Mouse (Mus musculus) embryo, embryonic 9.5 days (tissue): Measurements from ENCODE around the gene Pramel7.
"Not testable (repeated sequence)": the region's sequence is repeated elsewhere in the genome, so short reads cannot be mapped to it uniquely, and the experiment has no call there.

ENCODE experiments used
- DNase-seq: peaks from one replicate; pipeline ENCODE4 v3.0.0-alpha.2; 2017; ENCODE audit errors: extremely low spot score

Gene Pramel7

DNA sequence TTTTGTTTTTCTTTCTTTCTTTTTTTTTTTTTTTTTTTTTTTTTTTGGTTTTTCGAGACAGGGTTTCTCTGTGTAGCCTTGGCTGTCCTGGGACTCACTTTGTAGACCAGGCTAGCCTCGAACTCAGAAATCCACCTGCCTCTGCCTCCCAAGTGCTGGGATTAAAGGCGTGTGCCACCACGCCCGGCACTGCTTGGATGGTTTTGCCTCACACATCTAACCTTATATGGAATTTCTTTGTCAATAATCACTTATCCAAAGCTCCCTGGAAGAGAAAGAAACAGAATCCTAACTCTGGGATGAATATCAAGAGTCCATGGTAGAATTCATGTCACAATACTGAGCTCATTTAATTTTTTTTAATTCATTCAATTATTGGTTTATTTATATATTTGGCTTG is at the start of gene Pramel7:
Gene Pramel7, minus strand, starts transcription at position 101 of the 400 bp plus-strand sequence.
- not testable (repeated sequence) for DNase-seq

DNA sequence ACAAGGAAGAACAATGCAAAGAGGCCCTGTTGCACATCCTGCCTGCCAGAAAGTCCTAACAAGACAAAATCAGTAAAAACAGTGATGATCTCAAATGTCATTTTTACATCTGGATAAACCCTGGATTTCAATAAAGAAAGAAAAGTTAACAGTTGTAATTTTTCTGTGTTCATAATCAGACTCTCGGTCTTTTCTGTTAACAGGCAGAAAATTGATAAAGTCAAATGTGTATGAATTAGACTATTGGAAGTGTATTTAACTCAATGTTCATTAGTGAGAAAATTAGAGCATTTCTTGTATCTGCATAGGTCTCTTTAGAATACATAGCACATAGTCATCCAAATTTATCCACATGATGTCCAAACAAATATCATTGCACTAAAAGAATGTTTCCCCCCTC is 48.5 kb upstream of the Pramel7 start, which contains the start of gene Olfr1128:
Gene Olfr1128, minus strand, starts transcription at position 101 of the 400 bp plus-strand sequence.
- no peak for DNase-seq

DNA sequence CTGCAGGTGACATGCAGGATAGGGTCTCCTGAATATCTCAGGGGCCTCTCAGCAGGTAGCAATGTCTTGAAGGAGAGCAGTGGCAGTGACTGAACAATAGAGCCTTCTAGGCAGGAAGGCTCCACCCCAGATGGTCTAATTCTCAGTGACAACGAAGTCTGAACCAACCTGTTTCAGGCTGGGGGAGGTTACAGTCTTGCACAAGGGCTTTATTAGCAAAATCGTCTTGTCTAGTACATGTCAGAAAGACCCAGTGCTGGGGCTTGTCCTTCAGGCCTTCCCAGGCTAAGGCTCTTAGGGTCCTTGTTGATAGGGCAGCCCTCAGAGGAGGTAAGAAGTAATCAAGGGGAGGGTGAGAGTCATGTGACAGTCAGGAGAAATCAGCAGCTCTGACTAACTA is 37.9 kb upstream of the Pramel7 start:
- DNase-seq = no peak

DNA sequence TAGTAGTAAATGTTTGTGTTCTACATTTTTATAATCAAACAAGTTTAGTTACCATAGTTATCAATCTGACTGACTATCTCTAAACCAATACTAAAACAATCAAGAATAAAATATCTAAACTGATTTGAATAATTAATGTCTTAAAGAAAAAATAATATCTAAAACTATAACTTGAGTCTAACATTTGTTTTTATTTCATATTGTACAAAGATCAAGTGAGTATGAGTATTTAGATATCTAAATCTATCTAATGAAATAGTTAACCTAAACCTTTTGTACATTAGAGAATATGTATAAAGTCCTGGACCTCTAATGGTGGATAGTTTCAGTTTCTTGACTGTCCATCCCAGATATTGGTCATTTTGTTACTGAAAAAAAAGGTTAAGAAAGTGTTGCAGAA is 34.6 kb upstream of the Pramel7 start, which contains the start of gene Olfr153:
Gene Olfr153, plus strand, starts transcription at position 301 of the 400 bp plus-strand sequence.
- no peak for DNase-seq

DNA sequence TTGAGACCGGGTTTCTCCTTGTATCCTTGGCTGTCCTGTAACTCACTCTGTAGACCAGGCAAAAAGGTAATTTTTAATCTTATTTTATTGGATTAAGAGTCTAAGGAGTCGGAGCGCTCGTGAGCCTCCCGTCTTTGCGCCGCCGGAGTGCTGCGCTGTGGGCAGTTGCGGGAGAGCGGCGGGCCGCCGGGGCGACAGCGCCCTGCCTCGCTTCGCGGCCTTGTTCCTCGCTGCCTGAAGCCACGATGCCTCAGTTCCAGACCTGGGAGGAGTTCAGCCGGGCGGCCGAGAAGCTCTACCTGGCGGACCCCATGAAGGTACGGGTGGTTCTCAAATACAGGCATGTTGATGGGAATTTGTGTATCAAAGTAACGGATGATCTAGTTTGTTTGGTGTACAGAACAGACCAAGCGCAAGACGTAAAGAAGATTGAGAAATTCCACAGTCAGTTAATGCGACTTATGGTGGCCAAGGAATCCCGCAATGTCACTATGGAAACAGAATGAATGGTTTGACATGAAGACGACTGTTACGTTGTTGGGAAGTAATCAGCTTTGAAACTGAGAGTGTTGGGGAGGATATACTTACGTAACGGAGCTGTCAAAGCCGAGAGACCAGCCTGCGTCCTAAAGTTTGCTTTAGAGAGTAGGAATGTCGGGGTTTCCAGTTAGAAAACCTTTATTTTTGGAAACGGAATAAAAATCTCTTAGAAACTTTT is 29.2 kb upstream of the Pramel7 start:
- DNase-seq = peak; percentile 21

DNA sequence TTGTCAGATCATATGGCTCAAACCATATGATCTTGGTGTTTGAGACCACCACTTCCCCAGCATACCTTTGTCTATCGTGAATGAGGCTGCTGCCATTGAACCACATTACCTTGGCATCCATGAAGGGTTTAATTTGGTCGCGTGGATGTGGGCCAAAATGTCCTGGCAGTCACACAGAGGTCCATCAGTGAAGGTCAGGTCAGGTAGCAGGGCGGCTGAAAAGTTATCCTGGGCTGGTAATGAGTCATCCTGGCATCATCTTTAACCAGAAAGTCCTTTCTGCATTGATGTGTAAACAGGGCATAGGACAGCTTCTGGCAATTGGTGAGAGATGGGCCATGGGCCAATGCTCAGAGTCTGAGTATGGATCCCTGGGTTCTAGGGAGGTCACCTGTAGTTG is 23.8 kb upstream of the Pramel7 start:
- DNase-seq = no peak

DNA sequence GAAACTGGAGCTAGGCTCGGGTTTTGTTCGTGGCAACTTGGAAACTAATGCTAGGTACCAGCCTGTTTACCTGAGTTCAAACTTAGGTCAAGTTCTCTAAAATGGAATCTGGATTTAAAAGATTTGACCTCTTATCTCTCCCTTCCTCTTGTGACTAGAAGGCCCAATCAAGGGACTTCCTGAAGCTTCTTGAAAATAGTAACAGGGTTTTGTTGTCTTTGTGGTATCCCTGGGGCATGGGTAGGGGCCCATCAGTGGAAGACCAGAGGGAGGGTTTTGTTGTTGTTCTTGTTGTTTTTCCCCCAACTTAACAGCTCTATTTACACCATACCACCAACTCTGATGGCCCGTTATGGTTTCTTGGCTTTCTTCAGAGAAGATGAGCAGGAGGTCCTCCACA is 19.7 kb upstream of the Pramel7 start:
- DNase-seq = no peak

DNA sequence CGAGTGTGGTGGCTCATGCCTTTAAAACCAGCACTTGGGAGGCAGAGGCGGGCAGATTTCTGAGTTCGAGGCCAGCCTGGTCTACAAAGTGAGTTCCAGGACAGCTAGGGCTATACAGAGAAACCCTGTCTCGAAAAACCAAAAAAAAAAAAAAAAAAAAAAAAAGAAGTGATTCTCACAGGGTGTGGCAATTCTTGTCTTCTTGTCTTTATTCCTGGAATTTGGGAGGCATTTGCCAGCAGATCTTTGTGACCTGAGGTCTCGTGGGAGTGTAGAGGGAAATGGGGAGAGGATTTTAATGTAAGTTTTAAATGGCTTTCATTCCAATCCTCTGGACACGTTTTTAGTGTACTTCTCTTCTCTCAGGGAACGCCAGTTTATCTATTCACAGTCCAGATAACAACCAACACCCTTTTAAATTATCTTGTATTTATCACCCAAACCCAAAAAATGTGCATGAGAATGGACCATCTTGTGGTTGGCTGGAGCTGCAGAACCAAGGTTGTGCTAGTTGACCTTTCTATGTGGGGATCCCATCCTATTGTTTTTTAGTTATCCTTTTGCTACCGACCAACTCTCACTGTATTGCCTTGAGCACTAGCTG is 18.7 kb upstream of the Pramel7 start:
- no peak for DNase-seq

DNA sequence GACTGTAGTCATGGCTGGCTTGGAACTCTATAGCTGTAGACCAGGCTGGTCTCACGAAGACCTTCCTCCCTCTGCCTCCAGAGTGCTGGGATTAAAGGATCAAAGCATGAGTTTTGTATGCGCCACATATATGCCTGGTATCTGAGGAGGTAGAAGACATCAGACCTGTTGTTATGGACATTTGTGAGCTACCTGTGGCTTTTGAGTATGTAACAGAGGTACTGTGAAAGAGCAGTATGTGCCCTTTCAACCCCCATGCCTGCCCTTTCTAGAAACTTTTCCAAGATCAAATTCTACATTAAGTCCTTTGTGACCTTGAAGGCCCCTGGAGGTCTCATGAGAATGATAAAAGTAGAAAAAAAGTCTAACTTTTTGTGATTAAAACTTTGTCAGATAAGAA is 18.2 kb upstream of the Pramel7 start:
- no peak for DNase-seq

DNA sequence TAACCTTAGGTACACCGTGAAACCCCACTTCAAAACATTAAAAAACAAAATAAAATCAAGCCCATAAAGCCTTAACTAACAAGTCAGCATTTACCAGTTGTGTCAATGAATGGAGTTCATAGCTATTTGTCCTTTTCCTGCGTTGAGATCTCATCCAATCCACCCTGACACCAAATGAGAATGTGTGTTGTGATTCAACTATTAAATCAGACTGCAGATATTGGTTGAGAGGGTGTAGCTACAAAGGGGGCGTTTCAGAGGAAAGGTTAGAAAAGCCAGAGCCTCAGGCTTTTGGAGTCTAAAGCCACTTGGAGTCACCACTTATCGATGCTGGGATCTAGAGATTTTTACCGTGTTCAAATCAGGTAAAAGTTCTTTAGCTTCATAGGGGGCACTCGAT is 9.4 kb upstream of the Pramel7 start, which contains the start of gene Pramel6:
Gene Pramel6, plus strand, starts transcription at position 301 of the 400 bp plus-strand sequence.
- DNase-seq = no peak

DNA sequence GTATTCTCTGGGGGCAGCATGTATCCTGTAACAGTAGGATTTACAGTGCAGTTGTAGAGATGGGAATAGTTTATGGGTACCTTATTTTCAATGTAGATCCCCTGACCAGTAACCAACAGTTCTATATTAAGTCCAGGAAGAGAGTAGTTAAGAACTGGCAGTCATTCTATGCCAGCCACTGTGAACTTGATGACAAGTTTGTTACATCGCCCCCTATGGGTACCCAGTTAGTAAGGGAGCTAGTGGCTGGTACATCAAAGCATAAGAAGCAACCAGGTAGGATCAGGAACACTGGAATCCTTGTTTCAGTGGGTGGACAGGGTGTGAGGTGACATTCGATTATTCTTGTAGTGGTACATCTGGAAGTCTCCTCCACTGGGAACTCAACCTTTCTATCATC is 14.6 kb downstream of the Pramel7 start:
- DNase-seq = no peak

DNA sequence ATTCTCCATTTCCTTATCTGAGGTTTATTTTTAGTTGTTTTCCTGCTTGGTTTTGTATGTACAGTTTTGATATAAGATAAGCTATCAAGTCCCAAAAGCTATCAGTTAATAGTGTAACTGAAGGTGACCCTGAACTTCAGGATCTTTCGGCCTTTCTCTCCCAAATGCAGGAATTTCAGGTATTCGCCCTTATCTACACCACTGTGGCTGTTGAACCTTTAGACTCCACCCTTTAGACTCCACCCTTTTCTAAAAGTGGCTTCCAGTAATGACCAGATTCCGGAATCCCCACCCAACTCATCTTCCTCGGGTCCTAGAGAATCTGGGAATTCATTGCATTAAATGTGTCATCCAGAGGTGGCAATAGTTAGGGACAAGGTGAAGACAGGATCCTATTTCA is 15.7 kb downstream of the Pramel7 start:
- no peak for DNase-seq

DNA sequence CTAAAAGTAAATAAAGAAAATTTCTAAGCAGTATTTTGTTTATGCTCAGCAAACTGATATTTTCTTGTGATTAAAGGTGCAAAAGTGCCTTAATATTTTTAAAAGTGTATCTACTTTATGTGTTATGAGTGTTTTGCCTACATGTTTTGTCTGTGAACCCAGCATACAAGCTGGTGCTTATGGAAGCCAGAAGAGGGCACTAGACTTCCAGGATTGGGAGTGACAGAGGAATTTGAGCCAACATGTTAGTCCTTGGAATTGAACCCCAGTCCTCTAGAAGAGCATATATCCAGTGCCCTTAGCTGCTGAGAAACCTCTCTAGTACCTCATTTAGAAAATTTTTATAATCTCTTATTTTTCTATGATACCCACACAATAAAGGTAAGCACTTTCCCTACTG is 16.7 kb downstream of the Pramel7 start:
- no peak for DNase-seq

DNA sequence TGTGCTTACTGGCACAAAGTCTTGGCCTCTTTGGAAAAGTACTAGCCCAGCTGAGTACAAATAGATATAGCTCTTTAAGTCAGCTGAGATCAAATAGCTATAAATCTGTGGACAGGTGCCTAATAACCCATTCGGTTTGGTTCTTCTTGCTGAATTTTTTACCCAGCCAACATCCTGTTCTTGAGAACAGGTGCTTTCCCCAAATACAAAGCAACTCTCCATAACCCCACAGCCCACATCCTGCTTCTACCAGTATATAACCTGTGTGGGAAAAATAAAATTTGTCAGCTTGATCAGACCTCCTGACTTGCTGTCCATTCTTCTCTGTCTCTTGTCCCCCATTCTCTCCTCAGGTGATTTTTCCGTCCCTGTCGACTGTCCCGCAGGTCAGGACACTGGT is 35.1 kb downstream of the Pramel7 start:
- no peak for DNase-seq

DNA sequence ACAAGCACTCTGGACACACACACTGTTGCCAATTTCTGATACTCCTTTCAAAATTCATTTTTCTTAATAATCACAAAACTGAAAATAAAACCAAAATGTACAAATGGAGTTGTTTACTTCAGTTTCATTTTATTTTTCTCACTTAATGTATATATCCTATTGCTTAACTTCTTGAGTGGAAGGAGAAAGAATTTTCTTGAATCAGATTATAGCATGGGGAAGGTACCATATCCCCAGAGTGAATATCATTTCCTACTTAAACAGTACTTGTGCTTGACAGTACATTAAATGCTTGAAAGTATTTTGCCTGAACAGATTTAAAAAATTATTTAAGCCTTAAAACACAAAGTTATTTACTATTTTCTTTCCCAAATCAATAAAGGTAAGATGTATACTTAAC is 43.2 kb downstream of the Pramel7 start, which contains the start of gene Olfr1126:
Gene Olfr1126, plus strand, starts transcription at position 301 of the 400 bp plus-strand sequence.
- no peak for DNase-seq
